Mouse (Mus musculus) c-Kit-positive CD71-positive TER-119-negative erythroid progenitor cells, embryonic 14.5 days (primary cell): ENCODE results near the gene Riok2.
A peak's percentile ranks its signal among the peaks of the same experiment; 100 is the strongest.
"Not testable (repeated sequence)": the region's sequence is repeated elsewhere in the genome, so short reads cannot be mapped to it uniquely, and the experiment has no call there.

Experiments
- DNase-seq: peaks from one replicate; pipeline ENCODE4 v3.0.0-alpha.2; 2013; ENCODE audit warnings: low read depth

The Riok2 gene

DNA sequence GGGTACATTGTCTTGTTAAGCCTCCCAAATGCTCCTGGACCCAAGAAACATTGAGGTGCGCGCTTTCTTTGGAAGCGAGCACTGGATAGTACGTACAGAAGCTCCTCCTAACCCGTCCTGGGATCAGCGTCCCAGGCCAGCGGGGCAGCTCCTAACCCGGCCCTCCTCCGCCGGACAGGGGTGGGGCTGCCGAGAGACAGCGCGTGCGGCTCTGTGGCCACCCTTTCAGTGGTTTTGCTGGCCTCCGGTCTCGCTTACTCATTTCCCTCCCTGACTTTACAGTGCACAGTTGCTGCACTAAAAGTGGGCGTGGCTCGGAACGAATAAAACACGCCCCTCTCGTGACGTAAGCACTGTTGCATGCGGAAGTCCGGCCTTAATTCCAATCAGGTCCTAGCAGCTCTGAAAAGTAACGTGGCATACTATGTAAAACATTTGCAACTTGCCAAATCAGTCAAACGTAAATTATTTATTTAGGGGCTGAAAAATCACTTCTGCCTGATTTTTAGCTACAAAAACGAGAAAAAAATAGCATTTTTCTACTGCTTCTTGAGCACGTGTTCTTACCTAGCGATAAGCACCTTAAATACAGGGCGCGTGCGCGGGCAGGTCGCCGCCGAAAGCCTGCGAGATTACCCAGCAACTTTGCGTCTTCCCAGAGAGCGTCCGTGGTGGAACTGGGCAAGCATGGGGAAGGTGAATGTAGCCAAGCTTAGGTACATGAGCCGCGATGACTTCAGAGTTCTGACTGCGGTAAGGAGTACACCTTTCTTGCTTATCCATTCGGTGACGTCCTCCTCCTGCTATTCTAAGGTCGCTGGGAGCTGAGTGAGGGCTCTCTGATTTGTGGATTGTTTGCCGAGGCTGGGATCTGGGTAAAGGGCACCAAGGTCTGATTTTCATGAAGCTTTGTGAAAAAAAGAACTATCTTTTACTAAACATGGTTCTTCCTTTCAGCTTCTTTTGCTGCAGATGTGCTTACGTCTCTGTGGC lies at the start of gene Riok2:
Gene Riok2, plus strand, starts transcription at position 392 of the 993 bp plus-strand sequence.
- peak; percentile 99 for DNase-seq

DNA sequence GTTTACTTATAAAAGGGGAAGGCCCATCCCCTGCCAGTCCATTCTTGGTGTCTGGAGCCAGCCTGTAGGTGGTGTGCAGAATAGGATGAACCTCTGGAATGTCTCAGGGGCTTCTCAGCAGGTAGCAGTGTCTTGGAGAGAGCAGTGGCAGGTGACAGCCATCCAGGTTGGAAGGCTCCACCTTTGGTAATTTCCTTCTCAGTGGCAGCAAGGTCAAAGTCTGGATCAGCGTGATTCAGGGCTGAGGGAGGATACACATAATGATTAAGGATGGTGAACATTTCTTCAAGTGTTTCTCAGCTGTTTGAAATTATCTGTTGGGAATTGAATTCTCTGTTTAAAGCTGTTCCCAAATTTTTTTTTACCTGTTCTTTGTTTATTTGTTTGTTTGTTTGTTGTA lies 48.1 kb upstream of the Riok2 start:
- not testable (repeated sequence) for DNase-seq

DNA sequence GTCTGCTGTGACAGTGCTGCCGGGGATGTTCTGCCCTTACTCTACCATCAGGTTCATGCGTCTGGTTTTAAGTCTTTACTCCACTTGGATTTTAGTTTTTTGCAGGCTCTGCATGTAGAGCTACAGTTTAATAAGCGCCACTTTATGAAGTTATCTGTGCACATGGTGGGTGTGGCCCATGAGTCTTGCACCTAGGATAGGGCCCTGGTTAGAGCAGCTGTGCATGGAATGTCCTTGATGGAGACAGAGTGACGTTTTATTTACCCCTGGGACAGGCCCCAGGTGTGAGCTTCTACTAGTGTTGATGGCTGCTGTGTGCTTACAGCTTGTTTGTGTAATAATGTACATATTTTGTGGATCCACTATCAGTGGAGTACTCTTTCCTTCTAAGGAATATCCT lies 47.5 kb upstream of the Riok2 start:
- no peak for DNase-seq

DNA sequence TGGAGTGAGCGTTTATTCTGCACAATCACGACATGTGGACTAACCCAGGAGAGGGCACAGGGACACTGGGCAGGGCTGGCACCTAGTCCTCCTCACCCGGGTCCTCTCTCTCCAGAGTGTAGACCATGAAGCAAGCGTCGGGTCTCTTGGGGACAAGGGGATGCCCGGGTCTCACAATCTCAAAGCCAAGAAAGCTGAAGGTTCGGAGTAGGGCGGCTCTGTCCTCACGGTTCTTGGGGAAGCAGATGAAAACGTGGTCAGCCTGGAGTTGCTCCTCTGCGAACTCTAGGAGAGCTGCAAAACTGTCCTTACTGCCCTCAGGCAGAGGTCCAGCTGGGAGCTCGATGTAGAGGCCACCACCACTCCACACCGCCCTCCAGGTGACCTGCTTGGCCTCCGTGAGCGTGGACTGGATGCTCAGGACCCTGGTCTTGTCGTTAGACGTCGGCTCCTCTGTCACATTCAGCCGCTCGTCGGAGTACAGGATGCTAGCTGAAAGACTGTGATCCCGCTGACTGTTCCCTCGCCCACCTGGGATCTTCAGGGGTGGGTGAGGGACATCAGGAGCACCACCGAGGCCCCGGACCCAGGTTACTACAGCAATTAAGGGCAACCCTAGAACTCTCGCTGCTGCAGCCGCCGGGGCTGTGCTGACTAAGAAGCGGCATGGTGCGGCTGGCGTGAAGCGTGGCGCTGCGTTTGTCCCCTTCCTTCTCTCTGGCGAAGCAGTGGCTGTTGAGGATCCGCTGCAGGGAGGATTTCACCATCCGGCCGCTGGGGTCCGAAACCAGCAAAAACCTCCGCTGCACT lies 28.5 kb upstream of the Riok2 start:
- not testable (repeated sequence) for DNase-seq

DNA sequence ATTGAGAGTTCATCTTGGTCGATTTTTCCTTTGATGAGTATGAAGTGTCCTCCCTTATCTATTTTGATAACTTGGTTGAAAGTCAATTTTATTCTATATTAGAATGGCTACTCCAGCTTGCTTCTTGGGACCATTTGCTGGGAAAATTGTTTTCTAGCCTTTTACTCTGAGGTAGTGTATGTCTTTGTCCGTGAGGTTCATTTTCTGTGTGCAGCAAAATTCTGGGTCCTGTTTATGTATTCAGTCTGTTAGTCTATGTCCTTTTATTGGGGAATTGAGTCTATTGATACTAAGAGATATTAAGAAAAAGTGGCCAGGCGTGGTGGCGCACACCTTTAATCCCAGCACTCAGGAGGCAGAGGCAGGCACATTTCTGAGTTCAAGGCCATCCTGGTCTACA lies 27.8 kb upstream of the Riok2 start:
- not testable (repeated sequence) for DNase-seq

DNA sequence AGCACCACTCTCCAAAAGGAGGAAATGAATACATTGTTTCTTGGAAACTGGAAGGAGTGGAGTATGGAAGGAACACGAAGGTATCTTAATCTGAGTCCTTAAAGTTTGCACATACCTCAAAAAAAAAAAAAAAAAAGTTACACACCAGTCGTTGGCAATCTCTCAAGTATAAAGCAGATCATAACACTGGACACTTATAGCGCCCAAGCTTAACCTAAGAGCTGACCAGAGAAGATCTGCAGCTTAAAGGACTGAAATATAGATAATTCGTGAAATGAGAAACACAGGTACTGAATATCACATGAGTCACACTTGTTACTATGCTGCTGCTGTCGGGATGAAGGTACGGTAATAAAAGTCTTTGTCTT lies 575 bp upstream of the Riok2 start:
- DNase-seq = no peak

DNA sequence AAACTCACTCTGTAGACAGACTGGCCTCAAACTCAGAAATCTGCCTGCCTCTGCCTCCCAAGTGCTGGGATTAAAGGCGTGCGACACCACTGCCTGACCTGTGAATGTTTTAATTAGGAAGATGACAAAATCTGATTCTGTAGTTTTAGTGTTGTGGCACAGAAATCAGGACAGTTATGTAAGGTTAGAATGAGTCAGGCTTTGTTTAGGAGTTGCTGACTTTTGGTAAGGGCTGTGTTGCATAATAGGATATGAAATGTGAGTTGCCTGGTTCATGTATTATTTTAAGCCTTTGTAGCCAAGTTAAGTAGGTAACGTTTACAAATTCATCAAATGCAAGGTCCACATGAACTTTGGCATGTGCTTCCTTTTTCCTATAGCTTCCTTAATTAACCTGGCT lies 1.5 kb downstream of the Riok2 start:
- no peak for DNase-seq

DNA sequence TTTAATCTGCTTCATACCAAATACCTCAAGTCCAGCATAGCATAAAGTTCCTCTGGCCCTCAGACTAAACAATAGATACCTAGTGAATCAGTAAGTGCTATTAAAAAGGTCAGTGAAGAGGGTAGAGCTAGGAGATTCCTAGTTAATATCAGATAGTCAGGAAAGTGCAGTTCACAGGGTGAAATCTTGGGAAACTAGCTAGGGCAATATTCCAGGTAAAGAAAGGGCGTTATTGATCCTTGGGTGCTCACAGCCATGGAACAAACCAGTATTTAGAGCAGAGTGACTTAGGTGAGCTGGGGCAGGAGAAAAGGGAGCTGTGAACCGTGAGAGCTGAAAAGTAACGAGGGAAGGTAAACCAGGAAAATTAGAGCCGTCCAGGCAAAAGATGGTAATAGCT lies 9.6 kb downstream of the Riok2 start:
- DNase-seq = no peak

DNA sequence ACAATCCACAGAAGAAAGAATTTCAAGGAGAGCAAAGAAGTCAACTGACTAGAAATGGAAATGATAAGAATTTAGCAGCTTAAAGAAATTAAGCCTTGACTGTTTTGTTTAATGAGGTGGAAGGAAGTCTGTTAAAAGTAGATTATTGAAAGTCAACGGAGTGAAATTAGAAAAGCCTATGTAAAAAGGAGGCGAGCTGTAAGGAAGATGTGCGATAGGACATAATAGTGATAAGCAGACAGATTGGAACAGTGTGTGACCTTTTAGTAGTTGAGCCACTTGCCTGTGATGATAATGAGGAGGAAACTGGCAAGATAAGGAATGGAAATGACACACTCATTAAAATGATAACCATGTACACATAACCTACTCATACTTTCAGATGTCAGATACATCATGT lies 10.4 kb downstream of the Riok2 start:
- DNase-seq = no peak

DNA sequence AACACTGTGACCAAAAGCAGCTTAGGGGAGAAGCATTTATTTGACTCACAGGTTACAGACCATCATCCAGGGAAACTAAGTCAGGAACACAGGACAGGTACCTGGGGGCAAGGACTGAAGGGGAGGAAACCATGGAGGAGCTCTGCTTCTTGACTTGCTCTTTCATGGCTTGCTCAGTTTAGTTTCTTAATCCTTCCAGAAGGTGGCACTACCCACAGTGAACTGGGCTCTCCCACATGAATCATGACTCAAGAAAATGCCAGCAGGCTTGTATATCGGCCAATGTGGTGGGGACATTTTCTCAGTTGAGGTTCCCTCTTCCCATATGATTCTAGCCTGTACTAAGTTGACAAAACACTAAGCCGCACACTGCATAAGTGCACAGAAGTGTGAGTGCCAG lies 12.0 kb downstream of the Riok2 start:
- no peak for DNase-seq

DNA sequence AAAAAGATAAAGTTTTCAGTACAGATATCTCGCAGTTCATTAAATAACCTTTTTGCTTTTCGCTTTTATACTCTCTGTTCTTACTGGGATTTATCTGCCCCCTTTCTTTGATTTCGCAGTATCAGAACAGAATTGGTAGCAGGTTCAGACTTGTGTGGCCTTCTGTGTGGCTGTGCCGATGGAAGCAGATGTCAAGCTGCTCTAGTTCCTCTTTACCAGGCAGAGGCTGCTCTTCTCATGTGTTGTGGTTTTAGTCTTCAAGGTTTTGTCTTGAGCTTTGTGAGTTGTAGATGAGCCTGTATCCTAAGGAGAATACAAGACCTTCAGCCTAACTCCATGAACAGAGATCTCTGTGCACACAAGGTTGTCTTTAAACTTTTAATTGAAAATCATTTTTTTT lies 17.7 kb downstream of the Riok2 start:
- DNase-seq = no peak

DNA sequence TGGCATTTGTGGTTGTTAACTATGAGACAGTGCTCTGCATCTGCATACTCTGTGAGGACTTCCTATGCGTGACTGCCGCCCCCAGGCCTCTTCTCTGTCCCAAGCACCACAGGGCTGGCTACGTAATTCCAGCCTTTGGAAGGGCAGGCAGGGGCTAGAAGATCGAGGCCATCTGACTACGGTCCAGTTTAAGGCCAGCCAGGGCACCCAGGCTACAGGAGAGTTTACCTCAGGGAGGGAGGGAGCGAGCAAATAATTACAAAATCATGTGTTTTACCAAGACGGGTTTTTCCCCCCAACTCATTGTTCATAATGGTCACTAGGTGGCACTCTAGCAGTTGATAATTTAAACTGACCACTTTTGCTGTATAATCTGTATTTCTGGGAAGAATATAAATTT lies 18.8 kb downstream of the Riok2 start:
- DNase-seq = no peak

DNA sequence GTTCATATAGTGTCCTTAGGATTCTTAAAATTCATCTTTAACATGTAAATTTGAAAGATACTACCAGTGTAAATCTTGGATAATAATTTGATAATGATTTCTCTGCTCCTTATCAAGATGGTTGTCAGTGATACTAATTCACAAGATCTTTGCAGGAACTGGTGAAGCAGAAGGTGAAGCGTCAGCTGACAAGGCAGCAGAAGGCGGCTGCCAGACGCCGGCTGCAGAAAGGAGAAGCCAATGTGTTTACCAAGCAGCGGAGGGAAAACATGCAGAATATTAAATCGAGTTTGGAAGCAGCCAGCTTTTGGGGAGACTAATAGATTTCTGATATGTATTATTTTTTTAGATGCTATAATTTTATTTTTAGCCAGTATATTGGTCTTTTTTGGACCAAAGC lies 19.2 kb downstream of the Riok2 start:
- DNase-seq = no peak

DNA sequence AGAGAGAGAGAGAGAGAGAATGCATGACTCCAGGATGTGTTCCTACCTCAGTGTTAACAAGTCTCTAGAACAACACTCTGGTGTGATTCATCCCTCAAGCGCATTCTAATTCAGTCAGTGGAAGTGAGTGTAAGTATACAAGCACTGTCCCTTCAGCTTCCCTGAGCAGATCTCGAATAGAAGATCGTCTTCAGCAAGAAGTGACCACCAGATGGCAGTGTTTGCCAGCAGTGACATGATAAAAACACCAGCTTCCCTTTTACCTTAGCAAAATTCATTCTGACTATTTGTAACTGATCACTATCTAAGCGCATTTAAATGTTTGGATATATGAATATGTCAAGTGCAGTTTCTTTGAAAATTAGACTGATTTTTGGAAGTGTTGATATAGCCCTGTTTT lies 20.2 kb downstream of the Riok2 start:
- DNase-seq = peak; percentile 65

DNA sequence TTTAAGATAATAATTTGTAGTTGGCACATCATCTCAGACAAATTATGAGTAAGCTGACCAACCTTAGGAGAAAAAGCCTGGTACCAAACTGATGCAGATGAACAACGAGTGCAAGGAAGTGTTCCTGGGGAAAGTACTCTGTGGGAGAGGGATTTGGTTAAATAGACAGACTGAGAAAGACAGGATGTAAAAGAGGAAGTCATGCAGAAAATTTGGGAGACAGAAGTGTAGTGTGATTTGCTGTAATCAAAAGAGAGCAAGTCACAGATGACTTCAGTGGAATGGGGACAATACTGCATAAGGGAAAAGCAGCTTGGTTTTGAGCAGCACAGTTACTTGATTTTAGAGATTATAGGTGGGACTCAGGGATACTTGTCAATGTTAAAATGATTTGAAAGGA lies 22.8 kb downstream of the Riok2 start:
- no peak for DNase-seq

DNA sequence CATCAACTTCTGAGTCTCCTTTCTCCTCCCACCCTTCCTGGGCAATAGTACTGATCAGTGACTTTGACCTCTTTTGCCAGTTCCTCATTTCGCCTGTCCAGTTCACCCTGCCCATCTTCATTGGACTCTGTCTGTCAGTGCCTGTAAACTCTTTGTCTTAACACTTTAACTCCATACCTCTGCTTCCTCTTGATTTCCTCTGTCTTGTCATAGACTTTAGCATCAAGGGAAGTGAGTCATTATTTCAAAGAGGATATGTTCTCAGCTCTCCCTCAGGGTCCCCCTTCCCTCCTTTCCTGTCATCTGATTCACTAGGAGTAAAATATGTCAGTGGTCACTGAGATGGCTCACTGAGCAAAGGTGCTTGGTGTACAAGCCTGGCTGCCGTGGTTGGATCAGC lies 24.6 kb downstream of the Riok2 start:
- no peak for DNase-seq

DNA sequence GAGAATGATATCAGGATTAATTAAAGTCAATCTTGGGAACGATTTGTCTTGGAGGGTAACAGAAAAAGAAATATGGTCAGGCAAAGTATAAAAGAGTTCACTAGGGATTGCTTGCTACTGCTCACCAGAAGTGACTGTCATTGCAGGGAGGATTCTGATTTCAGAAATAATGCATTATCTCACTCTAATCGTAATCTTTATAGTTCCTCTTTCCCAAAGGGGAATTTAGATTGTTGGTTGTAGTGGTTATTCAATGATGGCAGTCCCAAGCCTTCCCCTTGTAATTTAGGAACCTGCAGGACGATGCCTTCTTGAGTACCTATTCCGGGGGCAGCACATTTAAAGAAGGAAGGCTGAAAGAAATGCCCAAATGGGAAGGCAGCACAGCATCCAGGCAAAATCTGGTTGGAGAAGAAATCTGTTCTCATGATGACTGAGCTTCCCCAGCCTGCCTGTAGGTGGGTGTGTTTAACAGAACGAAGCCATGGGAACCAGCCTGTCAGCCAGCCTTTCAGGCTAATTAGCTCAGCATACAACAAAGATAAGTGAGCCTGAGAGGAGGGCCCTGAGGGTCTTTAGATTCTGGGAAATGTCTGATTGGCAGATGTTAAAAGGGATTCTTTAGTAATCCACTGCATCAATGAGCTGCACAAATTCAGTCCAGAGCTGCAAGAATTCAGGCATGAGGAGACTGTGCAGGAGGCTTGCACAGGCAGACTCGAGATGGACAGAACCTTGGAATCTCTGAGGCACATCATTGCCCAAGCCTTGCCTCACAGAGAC lies 28.3 kb downstream of the Riok2 start, which contains the start of gene Lix1:
Gene Lix1, plus strand, starts transcription at position 451 of the 783 bp plus-strand sequence.
- DNase-seq = no peak

DNA sequence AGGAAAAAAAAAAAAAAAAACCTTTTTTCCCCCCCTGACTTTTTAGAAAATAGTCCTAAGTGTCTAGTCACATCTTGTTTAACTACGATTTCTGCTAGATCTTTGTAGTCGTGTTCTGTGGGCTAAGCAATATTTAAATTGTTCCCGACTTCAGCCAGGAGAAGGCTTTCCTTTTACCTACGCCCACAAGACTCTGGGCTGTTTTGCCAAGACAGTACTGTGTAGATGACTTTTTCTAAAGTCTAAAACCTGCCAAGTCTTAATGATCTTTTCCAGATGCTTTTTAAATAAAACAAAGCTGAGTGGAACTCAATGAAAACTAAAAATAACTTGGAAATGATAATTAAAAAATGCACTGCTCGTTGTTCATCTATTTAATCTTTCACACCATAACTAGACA lies 28.9 kb downstream of the Riok2 start:
- DNase-seq = no peak

DNA sequence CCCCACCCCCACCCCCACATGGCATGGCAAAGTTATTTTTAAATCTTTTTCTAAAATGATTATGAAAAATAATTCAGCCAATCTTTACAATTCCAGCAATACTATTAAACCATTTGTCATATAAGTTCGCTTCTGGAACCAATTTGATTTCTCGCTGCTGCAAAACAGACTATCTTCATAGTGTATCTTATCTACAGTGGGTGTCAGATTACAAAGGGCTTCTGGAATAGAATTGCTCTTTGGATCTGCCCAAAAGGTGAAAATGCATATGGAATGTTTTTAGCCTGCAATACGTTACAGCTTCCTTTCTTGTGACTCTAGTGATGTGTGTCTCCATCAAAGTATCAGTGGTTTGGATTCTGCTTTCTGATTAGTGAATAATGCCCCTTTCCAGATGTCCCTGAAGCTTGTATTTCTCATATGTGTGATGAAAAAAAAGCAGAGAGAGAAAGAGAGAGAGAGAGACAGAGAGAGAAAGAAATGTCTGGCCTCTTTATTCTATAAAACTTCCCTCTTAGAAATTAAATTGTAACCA lies 29.5 kb downstream of the Riok2 start:
- no peak for DNase-seq

DNA sequence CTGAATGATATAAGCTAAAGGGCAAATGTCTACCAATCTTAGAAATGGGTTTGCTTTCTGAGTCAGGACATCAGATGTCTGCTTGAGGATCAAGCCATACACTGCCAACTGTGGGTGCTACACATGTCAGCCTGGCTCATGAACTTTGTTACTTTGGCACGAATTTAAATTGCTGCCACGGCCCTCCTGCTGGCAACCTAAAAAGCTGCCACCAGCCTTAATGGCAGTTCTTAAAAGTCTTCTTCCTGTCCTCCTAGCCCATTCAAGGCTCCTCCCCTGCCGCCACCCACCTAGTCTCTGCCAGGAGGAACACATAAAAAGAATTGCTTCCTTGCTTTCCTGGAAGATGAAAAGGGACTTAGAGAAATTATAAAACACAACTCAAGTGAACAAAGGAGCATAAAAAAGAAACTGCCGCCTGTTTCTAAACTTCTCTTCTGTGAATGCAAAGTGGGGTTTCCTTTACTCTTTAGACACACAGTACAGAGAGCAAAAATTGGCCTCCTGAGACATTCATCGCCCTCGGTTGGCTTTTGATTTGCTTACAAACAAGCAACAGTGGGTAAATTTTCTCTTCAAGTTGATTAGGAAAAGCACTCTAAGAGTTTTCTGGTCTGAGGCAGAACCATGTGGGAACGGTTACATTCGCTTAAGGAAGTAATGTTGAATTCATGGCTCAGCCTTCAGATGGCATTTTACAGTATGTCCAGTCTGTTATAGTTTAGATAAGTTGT lies 30.9 kb downstream of the Riok2 start:
- no peak for DNase-seq

DNA sequence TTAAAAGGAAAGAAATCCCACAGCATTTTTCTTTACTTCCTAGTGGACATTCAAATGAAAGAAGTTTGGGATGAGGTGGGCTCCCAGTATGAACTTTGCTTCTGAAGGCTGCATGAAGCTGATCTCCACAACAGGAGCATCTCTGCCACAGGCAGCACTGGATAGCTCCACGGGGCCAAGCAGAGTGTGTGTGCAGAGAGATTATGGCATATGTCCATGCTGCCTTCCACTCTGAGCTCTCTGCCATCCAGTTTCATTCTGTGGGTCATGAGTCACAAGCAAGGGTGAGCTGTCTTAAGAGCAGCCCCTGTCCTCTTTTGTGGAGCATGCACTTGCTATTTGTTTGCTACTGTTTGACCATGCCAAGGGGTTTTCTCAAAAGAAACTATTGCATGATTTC lies 31.5 kb downstream of the Riok2 start:
- no peak for DNase-seq
